Mouse (Mus musculus): ENCODE data around the gene Gm37240. TPM values are rescaled to one million over a fixed set of nuclear protein-coding genes. Genes with fewer than 3 reads are reported as not detected.

The Gm37240 gene
- polyA plus RNA-seq, 1 experiment from 2014 or later = 3.3 TPM

DNA sequence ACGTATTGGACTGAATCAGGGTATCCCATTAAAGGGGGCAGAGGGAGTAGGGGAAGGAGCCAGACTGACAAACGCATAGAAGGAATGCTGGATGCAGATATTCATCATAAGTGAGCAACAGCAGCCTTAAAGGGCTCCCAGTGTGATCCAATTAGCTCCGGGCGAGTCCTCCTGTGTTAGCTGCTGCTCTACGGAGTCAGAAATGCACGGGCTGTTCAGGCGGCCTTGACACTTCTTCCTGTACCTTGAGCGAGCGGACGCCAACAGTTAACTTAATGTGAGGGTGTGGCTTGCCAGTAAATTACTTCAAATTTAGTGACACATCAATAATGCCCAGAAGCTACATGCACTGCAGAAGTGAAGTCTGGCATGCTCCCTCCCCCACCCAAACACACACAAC lies 1151.6 kb downstream of the Gm37240 start:
- H3K4me1 ChIP-seq (replicated peaks; ENCODE audit: control insufficient read depth, insufficient read depth, low read length) = no peaks in the 10 kb centered on the region
- no peak overlapping the region for H3K9ac ChIP-seq (ENCODE audit: low read depth, low read length)
- no peaks in the 10 kb centered on the region for H3K36me3 ChIP-seq (ENCODE audit: control insufficient read depth, insufficient read depth)
- no peak overlapping the region for H3K4me3 ChIP-seq (ENCODE audit: low read depth, low read length)
- 55% methylated on average over 10 of the region's 10 CpGs for WGBS
- ATAC-seq = no peak
- no peak overlapping the region for H3K27ac ChIP-seq (ENCODE audit: low read depth, low read length)
- H3K27me3 ChIP-seq (replicated peaks; ENCODE audit: control insufficient read depth, insufficient read depth, low read length) = peaks cover 3% of the 10 kb centered on the region; the same call in 1 of the 2 replicates
- no peaks in the 10 kb centered on the region for H3K9me3 ChIP-seq (ENCODE audit: control insufficient read depth)
- no peak for TF ChIP-seq CTCF (IDR thresholded peaks at IDR 0.05; ENCODE audit: low read depth)
- no peak overlapping the region for H3K4me2 ChIP-seq (replicated peaks; ENCODE audit: low read depth)

DNA sequence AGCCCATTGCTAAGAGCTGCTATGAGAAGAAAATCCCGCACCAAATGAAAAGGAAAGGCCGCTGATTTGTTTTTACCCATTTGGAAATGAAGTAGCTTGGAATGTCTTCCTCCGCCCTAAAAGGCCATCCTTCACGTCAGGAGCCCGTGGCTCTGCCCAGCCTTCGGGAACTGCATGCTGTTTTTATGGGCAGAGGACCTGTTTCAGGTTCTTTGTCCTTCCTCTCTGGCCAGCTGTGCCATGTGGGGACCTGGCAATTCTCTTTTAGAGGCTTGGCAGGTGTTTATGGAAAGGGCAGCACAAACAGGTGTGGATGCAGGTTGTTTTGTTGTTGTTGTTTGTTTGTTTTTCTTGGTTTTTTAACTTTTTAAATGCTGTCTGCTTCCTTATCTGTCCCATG lies 1154.8 kb downstream of the Gm37240 start:
- ATAC-seq = no peak
- Histone ChIP-seq H3K4me3 (ENCODE audit: low read depth, low read length) (0 out of 2 replicates have a peak overlapping the region, but pooled peaks have one; percentile 16), H3K27me3 (replicated peaks; ENCODE audit: control insufficient read depth, insufficient read depth, low read length) (no peaks in the 10 kb centered on the region; the same call in 1 of the 2 replicates), H3K9ac (ENCODE audit: low read depth, low read length) (0 out of 2 replicates have a peak overlapping the region, but pooled peaks have one; percentile 1), H3K27ac (ENCODE audit: low read depth, low read length) (no peak overlapping the region), H3K4me2 (replicated peaks; ENCODE audit: low read depth) (peak overlapping the region; percentile 60), H3K4me1 (replicated peaks; ENCODE audit: control insufficient read depth, insufficient read depth, low read length) (no peaks in the 10 kb centered on the region), H3K36me3 (ENCODE audit: control insufficient read depth, insufficient read depth) (no peaks in the 10 kb centered on the region), H3K9me3 (ENCODE audit: control insufficient read depth) (no peaks in the 10 kb centered on the region)
- TF ChIP-seq CTCF (IDR thresholded peaks at IDR 0.05; ENCODE audit: low read depth) = no peak
- 32% methylated on average over 6 of the region's 6 CpGs for WGBS

DNA sequence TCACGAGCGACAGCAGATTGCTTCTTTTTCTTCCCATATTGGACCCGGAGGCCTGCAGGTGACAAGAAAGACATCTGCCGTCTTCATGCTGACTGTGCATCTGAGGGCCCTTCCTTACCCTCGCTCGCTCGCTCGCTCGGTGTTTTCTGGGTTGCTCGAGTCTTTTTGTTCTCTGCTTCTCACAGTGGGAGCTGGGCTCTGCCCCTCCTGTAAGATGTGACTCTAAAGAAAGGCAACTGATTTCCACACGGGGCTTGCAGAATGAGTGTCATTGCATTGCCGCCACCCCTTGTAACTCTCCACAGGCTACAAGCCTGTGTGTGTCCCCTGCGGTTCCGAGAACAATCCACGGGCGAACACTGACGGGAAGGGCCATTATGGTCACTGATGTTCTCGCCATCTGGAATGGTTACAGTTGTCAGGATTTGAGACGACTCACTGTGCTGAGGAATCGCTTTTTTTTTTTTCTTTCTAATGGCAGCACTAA lies 1155.3 kb downstream of the Gm37240 start:
- no peaks in the 10 kb centered on the region for H3K4me1 ChIP-seq (replicated peaks; ENCODE audit: control insufficient read depth, insufficient read depth, low read length)
- WGBS = 16% methylated on average over 20 of the region's 20 CpGs
- no peaks in the 10 kb centered on the region for H3K9me3 ChIP-seq (ENCODE audit: control insufficient read depth)
- TF ChIP-seq CTCF (IDR thresholded peaks at IDR 0.05; ENCODE audit: low read depth) = no peak
- ATAC-seq = no peak
- peak overlapping the region; percentile 60 for H3K4me2 ChIP-seq (replicated peaks; ENCODE audit: low read depth)
- no peaks in the 10 kb centered on the region; the same call in 1 of the 2 replicates for H3K27me3 ChIP-seq (replicated peaks; ENCODE audit: control insufficient read depth, insufficient read depth, low read length)
- no peak overlapping the region for H3K27ac ChIP-seq (ENCODE audit: low read depth, low read length)
- H3K4me3 ChIP-seq (ENCODE audit: low read depth, low read length) = peak overlapping the region; percentile 16
- no peaks in the 10 kb centered on the region for H3K36me3 ChIP-seq (ENCODE audit: control insufficient read depth, insufficient read depth)
- H3K9ac ChIP-seq (ENCODE audit: low read depth, low read length) = 0 out of 2 replicates have a peak overlapping the region, but pooled peaks have one; percentile 1

- no peak overlapping the region for H3K27ac ChIP-seq (ENCODE audit: low read depth, low read length)
- peak overlapping the region; percentile 16 for H3K4me3 ChIP-seq (ENCODE audit: low read depth, low read length)
- no peaks in the 10 kb centered on the region for H3K4me1 ChIP-seq (replicated peaks; ENCODE audit: control insufficient read depth, insufficient read depth, low read length)
- no peaks in the 10 kb centered on the region for H3K36me3 ChIP-seq (ENCODE audit: control insufficient read depth, insufficient read depth)
- peak overlapping the region; percentile 60 for H3K4me2 ChIP-seq (replicated peaks; ENCODE audit: low read depth)
- H3K9me3 ChIP-seq (ENCODE audit: control insufficient read depth) = no peaks in the 10 kb centered on the region
- ATAC-seq = no peak
- H3K27me3 ChIP-seq (replicated peaks; ENCODE audit: control insufficient read depth, insufficient read depth, low read length) = no peaks in the 10 kb centered on the region; the same call in 1 of the 2 replicates
- TF ChIP-seq CTCF (IDR thresholded peaks at IDR 0.05; ENCODE audit: low read depth) = no peak
- no peak overlapping the region for H3K9ac ChIP-seq (ENCODE audit: low read depth, low read length)
- 16% methylated on average over 9 of the region's 9 CpGs for WGBS
Measured at GRCm38 (mm10) chr3:84731403-84732015, 1155.8 kb downstream of the Gm37240 start.

DNA sequence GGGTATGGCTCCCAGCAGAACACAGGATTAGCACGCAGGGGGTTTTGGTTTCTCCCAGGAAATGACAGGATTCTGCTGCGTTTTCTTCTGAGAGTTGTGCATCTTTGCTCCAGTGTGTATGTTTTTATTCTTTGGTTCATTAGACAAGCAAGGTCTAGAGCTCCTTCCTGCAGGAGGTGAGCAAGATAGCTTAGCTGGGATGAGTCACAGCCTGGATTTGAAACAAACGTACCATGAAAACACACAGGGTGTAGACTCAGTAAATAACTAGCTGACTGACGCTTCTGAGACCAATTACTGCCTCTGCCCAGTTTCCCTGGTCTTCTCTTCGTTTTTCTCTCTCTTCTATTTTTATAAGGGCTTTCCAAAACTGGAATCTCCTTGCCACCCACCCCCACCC lies 1156.3 kb downstream of the Gm37240 start:
- no peaks in the 10 kb centered on the region for H3K36me3 ChIP-seq (ENCODE audit: control insufficient read depth, insufficient read depth)
- H3K4me1 ChIP-seq (replicated peaks; ENCODE audit: control insufficient read depth, insufficient read depth, low read length) = no peaks in the 10 kb centered on the region
- no peak overlapping the region for H3K4me3 ChIP-seq (ENCODE audit: low read depth, low read length)
- no peak for TF ChIP-seq CTCF (IDR thresholded peaks at IDR 0.05; ENCODE audit: low read depth)
- no peak overlapping the region for H3K27ac ChIP-seq (ENCODE audit: low read depth, low read length)
- H3K27me3 ChIP-seq (replicated peaks; ENCODE audit: control insufficient read depth, insufficient read depth, low read length) = no peaks in the 10 kb centered on the region; the same call in 1 of the 2 replicates
- WGBS = 38% methylated on average over 5 of the region's 5 CpGs
- no peak overlapping the region for H3K9ac ChIP-seq (ENCODE audit: low read depth, low read length)
- H3K9me3 ChIP-seq (ENCODE audit: control insufficient read depth) = no peaks in the 10 kb centered on the region
- no peak for ATAC-seq
- H3K4me2 ChIP-seq (replicated peaks; ENCODE audit: low read depth) = no peak overlapping the region

GRCm38 (mm10) chr3:84729806-84730205 lies 1157.5 kb downstream of the Gm37240 start:
- Histone ChIP-seq H3K4me2 (replicated peaks; ENCODE audit: low read depth) (no peak overlapping the region), H3K4me1 (replicated peaks; ENCODE audit: control insufficient read depth, insufficient read depth, low read length) (no peaks in the 10 kb centered on the region), H3K36me3 (ENCODE audit: control insufficient read depth, insufficient read depth) (no peaks in the 10 kb centered on the region), H3K9me3 (ENCODE audit: control insufficient read depth) (no peaks in the 10 kb centered on the region), H3K27me3 (replicated peaks; ENCODE audit: control insufficient read depth, insufficient read depth, low read length) (no peaks in the 10 kb centered on the region; the same call in 1 of the 2 replicates), H3K9ac (ENCODE audit: low read depth, low read length) (no peak overlapping the region), H3K4me3 (ENCODE audit: low read depth, low read length) (no peak overlapping the region), H3K27ac (ENCODE audit: low read depth, low read length) (no peak overlapping the region)
- 87% methylated on average over 6 of the region's 6 CpGs for WGBS
- no peak for TF ChIP-seq CTCF (IDR thresholded peaks at IDR 0.05; ENCODE audit: low read depth)
- ATAC-seq = no peak

All from intestine, postnatal 0 days (tissue).